Mouse (Mus musculus): ENCODE data around the gene Eras. TPM values are rescaled to one million over a fixed set of nuclear protein-coding genes. Genes with fewer than 3 reads are reported as not detected.

The Eras gene
- polyA plus RNA-seq, 1 experiment from 2014 or later: not detected

DNA sequence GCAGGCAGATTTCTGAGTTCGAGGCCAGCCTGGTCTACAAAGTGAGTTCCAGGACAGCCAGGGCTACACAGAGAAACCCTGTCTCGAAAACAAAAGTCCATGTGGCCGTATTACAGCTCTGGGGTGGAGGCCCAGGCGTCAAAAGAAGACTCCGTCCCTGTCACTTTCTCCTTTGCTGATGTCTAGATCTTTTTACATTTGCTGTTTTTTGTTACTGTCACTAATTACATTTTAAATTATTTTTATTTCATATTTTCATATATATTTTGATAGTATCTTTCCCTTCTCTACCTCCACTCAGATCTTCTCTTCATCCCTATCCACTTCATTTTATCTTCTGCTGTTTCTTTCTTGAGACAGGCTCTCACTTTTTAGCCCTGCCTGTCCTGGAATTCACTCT, 20.7 kb downstream of the Eras start, which contains the start of gene Gm10491:
Gene Gm10491 (minus strand): TSS at position 101 of the 400 bp plus-strand sequence.
- no peak within 1 kb of the TSS for H3K9ac ChIP-seq
- no peak within 1 kb of the TSS for H3K4me3 ChIP-seq
- 91% methylated on average over 5 of the region's 5 CpGs for WGBS
- H3K4me1 ChIP-seq: no peaks in the 10 kb centered on the region
- H3K36me3 ChIP-seq: peaks cover 12% of the 10 kb centered on the region
- no peaks in the 10 kb centered on the region for H3K9me3 ChIP-seq
- no peak within 1 kb of the TSS for H3K4me2 ChIP-seq (replicated peaks)
- H3K27me3 ChIP-seq: no peaks in the 10 kb centered on the region
- no peak within 1 kb of the TSS for H3K27ac ChIP-seq
- ATAC-seq (ENCODE audit: low FRiP score, low read depth): no peak

DNA sequence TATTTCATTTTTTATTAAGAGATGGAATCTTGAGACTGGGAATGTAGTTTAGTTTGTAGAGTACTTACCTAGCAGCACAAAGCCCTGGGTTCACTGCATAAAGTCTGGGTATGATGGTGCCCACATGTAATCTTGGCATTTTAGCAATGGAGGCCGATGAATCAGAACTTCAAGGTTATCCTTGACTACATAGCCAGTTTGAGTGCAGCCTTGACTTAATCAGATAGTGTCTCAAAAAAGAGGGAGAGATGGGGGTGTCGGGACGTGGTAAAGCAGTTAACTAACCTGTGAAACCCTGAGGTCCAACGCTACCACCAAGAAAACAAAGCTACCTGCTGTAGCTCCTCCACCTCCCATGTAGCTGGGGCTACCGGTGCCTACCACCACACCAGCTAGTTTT, 24.0 kb downstream of the Eras start:
- WGBS: 86% methylated on average over 5 of the region's 5 CpGs
- Histone ChIP-seq H3K9me3 (no peaks in the 10 kb centered on the region), H3K4me1 (no peaks in the 10 kb centered on the region), H3K27me3 (no peaks in the 10 kb centered on the region), H3K4me3 (no peak overlapping the region), H3K9ac (no peak overlapping the region), H3K4me2 (replicated peaks) (no peak overlapping the region), H3K36me3 (peaks cover 12% of the 10 kb centered on the region), H3K27ac (no peak overlapping the region)
- no peak for ATAC-seq (ENCODE audit: low FRiP score, low read depth)

- no peaks in the 10 kb centered on the region for H3K27me3 ChIP-seq
- ATAC-seq (ENCODE audit: low FRiP score, low read depth): peak; percentile 99
- peaks cover 6% of the 10 kb centered on the region; the same call in 1 of the 2 replicates for H3K4me1 ChIP-seq
- peak within 1 kb of the TSS; percentile 79 for H3K27ac ChIP-seq
- peak within 1 kb of the TSS; percentile 63 for H3K4me2 ChIP-seq (replicated peaks)
- peaks cover 19% of the 10 kb centered on the region for H3K36me3 ChIP-seq
- H3K4me3 ChIP-seq: peak within 1 kb of the TSS; percentile 56
- H3K9me3 ChIP-seq: no peaks in the 10 kb centered on the region
- WGBS: 18% methylated on average over 62 of the region's 62 CpGs
- peak within 1 kb of the TSS; percentile 70 for H3K9ac ChIP-seq
Observed at GRCm38 (mm10) chrX:7898880-7899874, 29.2 kb downstream of the Eras start, which contains the start of the genes Pqbp1 and Timm17b. Gene Pqbp1, minus strand, starts transcription at chrX:7899269. Gene Timm17b, plus strand, starts transcription at chrX:7899357.

- peak overlapping the region; percentile 54 for H3K9ac ChIP-seq
- WGBS: 39% methylated on average over 13 of the region's 13 CpGs
- no peaks in the 10 kb centered on the region for H3K27me3 ChIP-seq
- no peak for ATAC-seq (ENCODE audit: low FRiP score, low read depth)
- peak overlapping the region; percentile 56 for H3K4me3 ChIP-seq
- H3K9me3 ChIP-seq: no peaks in the 10 kb centered on the region
- peaks cover 26% of the 10 kb centered on the region for H3K36me3 ChIP-seq
- peak overlapping the region; percentile 79; the same call in 1 of the 2 replicates for H3K27ac ChIP-seq
- H3K4me1 ChIP-seq: peaks cover 6% of the 10 kb centered on the region; the same call in 1 of the 2 replicates
- peak overlapping the region; percentile 63 for H3K4me2 ChIP-seq (replicated peaks)
Observed at GRCm38 (mm10) chrX:7898211-7898610, 30.2 kb downstream of the Eras start.

DNA sequence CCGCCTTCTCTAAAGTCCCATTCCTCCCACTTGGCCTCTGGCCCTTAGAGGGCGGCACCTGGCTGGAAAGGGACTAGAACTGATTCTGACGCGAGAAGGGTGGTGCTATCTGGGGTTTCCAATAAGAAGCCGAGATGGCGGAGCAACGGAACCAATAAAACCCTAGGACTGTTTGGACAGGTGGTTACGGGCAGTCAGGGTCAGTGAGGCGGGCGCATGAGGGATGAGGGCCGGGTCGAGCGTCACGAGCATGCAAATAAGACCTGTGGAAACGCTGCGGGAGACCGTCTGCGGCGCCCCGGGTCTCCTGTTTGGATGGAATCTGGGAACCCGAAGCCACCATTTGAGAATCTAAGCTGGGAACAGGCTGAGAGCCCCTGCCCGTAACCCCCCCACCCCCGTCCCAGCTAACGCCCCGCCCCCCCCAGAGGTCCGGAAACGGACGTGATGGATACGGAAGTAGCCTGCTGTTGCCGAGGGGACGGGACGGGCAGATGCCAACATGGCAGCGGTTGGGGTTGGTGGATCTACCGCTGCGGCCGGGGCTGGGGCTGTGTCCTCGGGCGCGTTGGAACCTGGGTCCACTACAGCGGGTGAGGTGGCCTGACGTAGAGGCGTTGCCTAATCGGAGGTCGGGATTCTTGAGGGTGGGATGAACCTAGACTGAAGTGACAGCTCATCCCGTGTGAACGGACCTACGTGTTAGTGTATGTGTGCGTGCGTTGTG, 44.4 kb downstream of the Eras start, which contains the start of gene Slc35a2:
Gene Slc35a2 (plus strand): TSS at position 188 of the 727 bp plus-strand sequence.
- H3K4me2 ChIP-seq (replicated peaks): peak within 1 kb of the TSS; percentile 70
- peak within 1 kb of the TSS; percentile 58 for H3K4me3 ChIP-seq
- peak within 1 kb of the TSS; percentile 56 for H3K9ac ChIP-seq
- peaks cover 3% of the 10 kb centered on the region; the same call in 1 of the 2 replicates for H3K36me3 ChIP-seq
- H3K27me3 ChIP-seq: no peaks in the 10 kb centered on the region
- ATAC-seq (ENCODE audit: low FRiP score, low read depth): peak; percentile 90
- H3K4me1 ChIP-seq: peaks cover 3% of the 10 kb centered on the region; the same call in 1 of the 2 replicates
- peak within 1 kb of the TSS; percentile 75; the same call in 1 of the 2 replicates for H3K27ac ChIP-seq
- 12% methylated on average over 49 of the region's 49 CpGs for WGBS
- H3K9me3 ChIP-seq: no peaks in the 10 kb centered on the region

DNA sequence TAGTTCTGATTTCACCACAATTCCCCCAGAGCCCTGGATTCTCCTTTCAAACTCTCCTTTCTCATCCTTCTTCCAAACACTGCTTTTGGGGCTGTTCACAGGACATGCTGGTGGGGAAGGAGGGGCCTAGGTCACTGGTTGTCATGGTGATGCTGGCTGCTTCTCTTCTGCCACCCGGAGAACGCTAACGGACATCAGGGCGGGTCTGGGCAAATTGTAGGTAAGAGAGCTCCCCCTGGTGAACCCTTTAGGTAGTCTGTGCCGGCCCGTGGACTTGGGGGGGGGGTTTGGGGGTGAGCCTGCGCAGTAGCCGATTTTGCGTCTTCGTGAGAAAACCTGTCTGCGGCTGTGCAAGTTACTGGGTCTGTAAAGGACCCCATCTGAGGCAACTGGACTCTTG, 48.6 kb downstream of the Eras start:
- peak overlapping the region; percentile 8 for H3K4me3 ChIP-seq
- H3K27me3 ChIP-seq: no peaks in the 10 kb centered on the region
- H3K9ac ChIP-seq: no peak overlapping the region
- no peaks in the 10 kb centered on the region for H3K9me3 ChIP-seq
- H3K36me3 ChIP-seq: peaks cover 6% of the 10 kb centered on the region; the same call in 1 of the 2 replicates
- peaks cover 3% of the 10 kb centered on the region; the same call in 1 of the 2 replicates for H3K4me1 ChIP-seq
- no peak overlapping the region for H3K27ac ChIP-seq
- peak overlapping the region; percentile 89 for H3K4me2 ChIP-seq (replicated peaks)
- peak; percentile 42; the same call in 1 of the 2 replicates for ATAC-seq (ENCODE audit: low FRiP score, low read depth)
- 7% methylated on average over 11 of the region's 11 CpGs for WGBS

- ATAC-seq (ENCODE audit: low FRiP score, low read depth): peak; percentile 48
- H3K4me3 ChIP-seq: peak overlapping the region; percentile 46
- peaks cover 16% of the 10 kb centered on the region for H3K36me3 ChIP-seq
- H3K27ac ChIP-seq: no peak overlapping the region
- no peaks in the 10 kb centered on the region for H3K9me3 ChIP-seq
- H3K4me1 ChIP-seq: peaks cover 3% of the 10 kb centered on the region; the same call in 1 of the 2 replicates
- no peaks in the 10 kb centered on the region for H3K27me3 ChIP-seq
- WGBS: 9% methylated on average over 21 of the region's 21 CpGs
- H3K9ac ChIP-seq: peak overlapping the region; percentile 60
- H3K4me2 ChIP-seq (replicated peaks): peak overlapping the region; percentile 89
Observed at GRCm38 (mm10) chrX:7878495-7878894, 49.9 kb downstream of the Eras start.

DNA sequence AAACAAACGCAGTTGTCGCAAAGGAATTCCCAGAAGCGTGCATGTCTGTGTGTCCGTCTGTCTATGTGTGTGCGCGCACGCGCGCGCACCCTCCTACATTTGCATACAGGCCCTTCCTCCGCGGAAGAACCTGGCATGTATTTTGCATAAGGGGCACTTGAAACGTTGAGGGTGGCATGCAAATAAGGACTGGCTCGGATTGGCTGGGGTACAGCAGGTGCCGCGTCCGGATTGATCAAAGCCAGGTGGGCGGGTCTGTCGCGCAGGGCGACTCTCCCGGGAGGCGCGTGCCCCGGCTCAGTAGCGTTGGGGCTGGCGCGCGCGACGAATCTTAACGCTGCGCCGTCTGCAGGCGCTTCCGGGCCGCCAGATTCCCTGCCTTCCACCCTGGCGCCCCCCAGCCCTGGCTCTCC, 50.4 kb downstream of the Eras start, which contains the start of gene Pim2:
Gene Pim2 (plus strand): TSS at position 256 of the 413 bp plus-strand sequence.
- peaks cover 18% of the 10 kb centered on the region for H3K36me3 ChIP-seq
- 7% methylated on average over 37 of the region's 38 CpGs for WGBS
- H3K4me2 ChIP-seq (replicated peaks): peak within 1 kb of the TSS; percentile 89
- H3K27me3 ChIP-seq: no peaks in the 10 kb centered on the region
- H3K27ac ChIP-seq: no peak within 1 kb of the TSS
- H3K9me3 ChIP-seq: no peaks in the 10 kb centered on the region
- H3K4me3 ChIP-seq: peak within 1 kb of the TSS; percentile 46
- peak; percentile 80 for ATAC-seq (ENCODE audit: low FRiP score, low read depth)
- peak within 1 kb of the TSS; percentile 60 for H3K9ac ChIP-seq
- H3K4me1 ChIP-seq: peaks cover 3% of the 10 kb centered on the region; the same call in 1 of the 2 replicates

Other genes starting within 250 kb of the Eras start
- 0.22 and 0.40 TPM in 2 replicates for gene Magix, start 247.4 kb downstream of the Eras start, polyA plus RNA-seq (2015; fragmentation: Nextera tagmentation; extraction: Ambion mirVana)
- gene Gpkow, start 231.5 kb downstream of the Eras start, polyA plus RNA-seq (2015; fragmentation: Nextera tagmentation; extraction: Ambion mirVana): 40.8 and 42.6 TPM in 2 replicates
- gene Wdr45, start 214.3 kb downstream of the Eras start, polyA plus RNA-seq (2015; fragmentation: Nextera tagmentation; extraction: Ambion mirVana): 32.0 and 36.1 TPM in 2 replicates
- 0.48 and 0.78 TPM in 2 replicates for gene Gm45208, start 206.4 kb downstream of the Eras start, polyA plus RNA-seq (2015; fragmentation: Nextera tagmentation; extraction: Ambion mirVana)
- 84.1 and 85.0 TPM in 2 replicates for gene Praf2, start 200.2 kb downstream of the Eras start, polyA plus RNA-seq (2015; fragmentation: Nextera tagmentation; extraction: Ambion mirVana)
- 17.5 and 22.1 TPM in 2 replicates for gene Ccdc120, start 177.7 kb downstream of the Eras start, polyA plus RNA-seq (2015; fragmentation: Nextera tagmentation; extraction: Ambion mirVana)
- gene Tfe3, start 166.0 kb downstream of the Eras start, polyA plus RNA-seq (2015; fragmentation: Nextera tagmentation; extraction: Ambion mirVana): 26.4 and 27.6 TPM in 2 replicates
- 42.0 and 47.3 TPM in 2 replicates for gene Gripap1, start 138.8 kb downstream of the Eras start, polyA plus RNA-seq (2015; fragmentation: Nextera tagmentation; extraction: Ambion mirVana)
- gene Kcnd1, start 106.3 kb downstream of the Eras start, polyA plus RNA-seq (2015; fragmentation: Nextera tagmentation; extraction: Ambion mirVana): 0.94 and 1.7 TPM in 2 replicates
- gene Otud5, start 87.2 kb downstream of the Eras start, polyA plus RNA-seq (2015; fragmentation: Nextera tagmentation; extraction: Ambion mirVana): 45.4 and 49.8 TPM in 2 replicates
- gene Pim2, start 50.3 kb downstream of the Eras start, polyA plus RNA-seq (2015; fragmentation: Nextera tagmentation; extraction: Ambion mirVana): 4.1 and 4.8 TPM in 2 replicates
- 45.2 and 50.2 TPM in 2 replicates for gene Slc35a2, start 44.6 kb downstream of the Eras start, polyA plus RNA-seq (2015; fragmentation: Nextera tagmentation; extraction: Ambion mirVana)
- gene Pqbp1, start 29.3 kb downstream of the Eras start, polyA plus RNA-seq (2015; fragmentation: Nextera tagmentation; extraction: Ambion mirVana): 138 and 149 TPM in 2 replicates
- gene Timm17b, start 29.2 kb downstream of the Eras start, polyA plus RNA-seq (2015; fragmentation: Nextera tagmentation; extraction: Ambion mirVana): 179 and 181 TPM in 2 replicates
- gene Gm10491, start 20.8 kb downstream of the Eras start, polyA plus RNA-seq (2015; fragmentation: Nextera tagmentation; extraction: Ambion mirVana): not detected in 2 replicates
- not detected in 2 replicates for gene Gm10490, start 19.1 kb downstream of the Eras start, polyA plus RNA-seq (2015; fragmentation: Nextera tagmentation; extraction: Ambion mirVana)
- gene Pcsk1n, start 8.8 kb downstream of the Eras start, polyA plus RNA-seq (2015; fragmentation: Nextera tagmentation; extraction: Ambion mirVana): 0.89 and 0.94 TPM in 2 replicates
- 39.3 and 42.2 TPM in 2 replicates for gene Hdac6, start 19.3 kb upstream of the Eras start, polyA plus RNA-seq (2015; fragmentation: Nextera tagmentation; extraction: Ambion mirVana)
- 1.1 and 1.9 TPM in 2 replicates for gene Gata1, start 49.5 kb upstream of the Eras start, polyA plus RNA-seq (2015; fragmentation: Nextera tagmentation; extraction: Ambion mirVana)
- not detected in 2 replicates for gene Glod5, start 89.9 kb upstream of the Eras start, polyA plus RNA-seq (2015; fragmentation: Nextera tagmentation; extraction: Ambion mirVana)
- 67.8 and 69.3 TPM in 2 replicates for gene Suv39h1, start 146.2 kb upstream of the Eras start, polyA plus RNA-seq (2015; fragmentation: Nextera tagmentation; extraction: Ambion mirVana)
- 0.15 and 0.40 TPM in 2 replicates for gene Was, start 161.9 kb upstream of the Eras start, polyA plus RNA-seq (2015; fragmentation: Nextera tagmentation; extraction: Ambion mirVana)
- gene Wdr13, start 204.3 kb upstream of the Eras start, polyA plus RNA-seq (2015; fragmentation: Nextera tagmentation; extraction: Ambion mirVana): 20.1 TPM in 2 replicates
- gene Rbm3, start 217.3 kb upstream of the Eras start, polyA plus RNA-seq (2015; fragmentation: Nextera tagmentation; extraction: Ambion mirVana): 482 and 551 TPM in 2 replicates
- 14.7 and 15.0 TPM in 2 replicates for gene Tbc1d25, start 247.6 kb upstream of the Eras start, polyA plus RNA-seq (2015; fragmentation: Nextera tagmentation; extraction: Ambion mirVana)

Measured in limb, embryonic 13.5 days (tissue).